11 mouse cellular contexts compared by ENCODE assay signal in the genomic region with DNA sequence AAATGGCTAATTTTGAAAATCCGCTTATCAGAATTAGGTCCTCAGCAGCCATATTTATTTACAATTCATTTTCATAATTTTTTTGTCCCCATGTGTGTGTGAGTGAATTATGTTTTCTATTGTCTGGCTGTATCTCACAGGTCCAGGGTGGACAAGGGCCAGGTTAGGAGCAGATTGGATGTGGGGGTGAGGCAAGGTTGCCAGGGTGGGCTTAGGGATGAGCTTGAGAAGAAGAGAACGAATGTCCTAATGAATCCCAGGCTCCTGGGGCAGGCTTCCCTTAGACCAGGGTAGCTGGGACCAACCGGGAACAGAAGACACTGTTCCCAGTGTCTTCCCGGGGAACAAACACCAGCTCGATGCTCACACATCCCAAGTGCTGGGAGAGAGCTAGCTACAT.
DNase-seq lines count a peak whose midpoint lies in the region; ATAC-seq and TF ChIP-seq lines count a peak whose summit lies in the region.
"Had no signal": no experiment of that assay in that cellular context is flagged by ENCODE, and none has a peak within 500 bp of the region (broad histone marks: within the 10 kb centered on the region; RNA-seq: fewer than 3 reads in every experiment).

No protein-coding gene starts in this region.

- no peaks in the 10 kb centered on the region for H3K9me3 ChIP-seq in E14TG2a.4 (ENCODE audit: low read length)
- no peaks in the 10 kb centered on the region for H3K9me3 ChIP-seq in embryonic facial prominence, embryonic 10.5 days
- H3K9me3 ChIP-seq in hindbrain, embryonic 10.5 days, result no peaks in the 10 kb centered on the region
- no peaks in the 10 kb centered on the region for H3K9me3 ChIP-seq in midbrain, embryonic 11.5 days (ENCODE audit: control insufficient read depth, low read length)
- H3K9me3 ChIP-seq: lung, embryonic 15.5 days had no signal

- H3K4me2 ChIP-seq in midbrain, embryonic 11.5 days, result peak overlapping the region; percentile 50

- no peak for ATAC-seq in midbrain, embryonic 11.5 days (ENCODE audit: low FRiP score)

- H3K36me3 ChIP-seq in E14TG2a.4 (ENCODE audit: insufficient read depth, low read length), result no peaks in the 10 kb centered on the region
- no peaks in the 10 kb centered on the region for H3K36me3 ChIP-seq in embryonic facial prominence, embryonic 10.5 days (replicated peaks)
- H3K36me3 ChIP-seq in hindbrain, embryonic 10.5 days, result no peaks in the 10 kb centered on the region
- no peaks in the 10 kb centered on the region for H3K36me3 ChIP-seq in midbrain, embryonic 11.5 days (ENCODE audit: control insufficient read depth, insufficient read depth, low read length)
- H3K36me3 ChIP-seq: lung, embryonic 15.5 days had no signal

- H3K4me1 ChIP-seq in E14TG2a.4 (replicated peaks; ENCODE audit: low read depth, low read length), result peaks cover 41% of the 10 kb centered on the region
- peaks cover 42% of the 10 kb centered on the region for H3K4me1 ChIP-seq in embryonic facial prominence, embryonic 10.5 days
- H3K4me1 ChIP-seq in hindbrain, embryonic 10.5 days (replicated peaks), result peaks cover 58% of the 10 kb centered on the region
- H3K4me1 ChIP-seq in midbrain, embryonic 11.5 days (ENCODE audit: control insufficient read depth, insufficient read depth, low read length), result peaks cover 14% of the 10 kb centered on the region
- H3K4me1 ChIP-seq: lung, embryonic 15.5 days had no signal

- H3K4me3 ChIP-seq in E14TG2a.4 (replicated peaks; ENCODE audit: low read length), result peak overlapping the region; percentile 57; the same call in 1 of the 2 replicates
- peak overlapping the region; percentile 53 for H3K4me3 ChIP-seq in embryonic facial prominence, embryonic 10.5 days
- peak overlapping the region; percentile 50 for H3K4me3 ChIP-seq in hindbrain, embryonic 10.5 days
- peak overlapping the region; percentile 25; the same call in 1 of the 2 replicates for H3K4me3 ChIP-seq in midbrain, embryonic 11.5 days (ENCODE audit: low read depth, low read length)
- H3K4me3 ChIP-seq: lung, embryonic 15.5 days had no signal

- H3K9ac ChIP-seq in midbrain, embryonic 11.5 days (ENCODE audit: low read length), result peak overlapping the region; percentile 67; the same call in 1 of the 2 replicates
- H3K9ac ChIP-seq: lung, embryonic 15.5 days had no signal

- peak overlapping the region; percentile 72 for H3K27ac ChIP-seq in embryonic facial prominence, embryonic 10.5 days (replicated peaks)
- H3K27ac ChIP-seq in hindbrain, embryonic 10.5 days, result peak overlapping the region; percentile 84
- no peak overlapping the region; the same call in 1 of the 2 replicates for H3K27ac ChIP-seq in midbrain, embryonic 11.5 days (ENCODE audit: low read depth, low read length)
- H3K27ac ChIP-seq: lung, embryonic 15.5 days had no signal

- no peak for DNase-seq in embryonic facial prominence, embryonic 10.5 days (ENCODE audit: low spot score)
- DNase-seq in hindbrain, embryonic 10.5 days (ENCODE audit: low spot score), result no peak
- no peak for DNase-seq in midbrain, embryonic 11.5 days (ENCODE audit: low spot score, missing footprints)
- no peak for DNase-seq in lung, adult 18-20 months
- no peak for DNase-seq in right cerebral cortex, postnatal 14 days
- no peak for DNase-seq in gastrocnemius, postnatal 4 days (ENCODE audit: low spot score in 2 of 2)
- DNase-seq: adrenal gland, postnatal 25 days; cerebellum, adult 2 months; kidney, postnatal 14 days had no signal

- H3K27me3 ChIP-seq in E14TG2a.4 (ENCODE audit: insufficient read depth, low read length), result peaks cover 50% of the 10 kb centered on the region
- H3K27me3 ChIP-seq in embryonic facial prominence, embryonic 10.5 days (replicated peaks; ENCODE audit: low read depth, poor library complexity, severe bottlenecking), result peaks cover 48% of the 10 kb centered on the region
- peaks cover 40% of the 10 kb centered on the region for H3K27me3 ChIP-seq in hindbrain, embryonic 10.5 days (ENCODE audit: insufficient read depth, poor library complexity, severe bottlenecking)
- H3K27me3 ChIP-seq in midbrain, embryonic 11.5 days (ENCODE audit: control insufficient read depth, insufficient read depth, low read length), result no peaks in the 10 kb centered on the region

- TF ChIP-seq CTCF in E14TG2a.4 (conservative IDR thresholded peaks at IDR 0.05; ENCODE audit: low read length), result no peak

- WGBS in embryonic facial prominence, embryonic 10.5 days, result 49% methylated on average over 5 of the region's 5 CpGs
- WGBS in hindbrain, embryonic 10.5 days, result 51% methylated on average over 5 of the region's 5 CpGs
- 59% methylated on average over 5 of the region's 5 CpGs for WGBS in midbrain, embryonic 11.5 days
